Mouse (Mus musculus) heart, adult 9 months (tissue): ENCODE results near the gene Negr1.

Experiments
- DNase-seq, 2 experiments: peaks; one replicate each; pipeline ENCODE4 v3.0.0; 2022; ENCODE audit warnings: low spot score in 2 of 2

The Negr1 gene

DNA sequence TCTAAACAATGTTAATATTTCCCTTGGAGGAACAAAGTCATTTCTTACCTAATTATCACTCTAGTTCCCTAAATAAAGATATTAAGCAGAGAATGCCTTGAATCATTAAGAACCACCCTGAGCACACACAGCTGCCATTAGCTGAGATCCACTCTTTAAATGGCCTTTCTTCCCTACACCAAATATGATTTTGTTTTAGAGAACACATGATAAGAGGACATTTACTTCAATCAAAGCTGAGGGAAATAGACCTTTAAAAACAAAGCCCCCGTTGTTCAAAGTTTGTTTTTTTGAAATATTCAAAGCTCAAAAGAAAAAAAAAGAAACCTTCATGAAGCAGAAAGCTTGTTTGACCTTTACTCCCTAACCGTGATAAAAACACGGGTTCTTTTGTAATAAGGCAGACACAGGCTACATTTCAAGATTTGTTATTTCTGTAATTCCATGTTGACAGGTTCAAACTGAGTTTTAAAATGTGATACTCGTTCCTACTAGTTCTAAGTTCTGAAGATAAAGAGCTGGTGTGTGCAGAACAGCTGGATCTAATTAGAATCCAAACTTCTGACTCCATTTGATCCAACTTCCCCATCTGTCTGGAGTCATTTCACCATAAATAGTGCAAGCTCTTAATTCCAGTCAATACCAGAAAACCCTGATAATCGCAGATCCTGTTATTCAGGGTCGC lies 544.1 kb downstream of the Negr1 start:
- DNase-seq = peak; percentile 33 to 43

DNA sequence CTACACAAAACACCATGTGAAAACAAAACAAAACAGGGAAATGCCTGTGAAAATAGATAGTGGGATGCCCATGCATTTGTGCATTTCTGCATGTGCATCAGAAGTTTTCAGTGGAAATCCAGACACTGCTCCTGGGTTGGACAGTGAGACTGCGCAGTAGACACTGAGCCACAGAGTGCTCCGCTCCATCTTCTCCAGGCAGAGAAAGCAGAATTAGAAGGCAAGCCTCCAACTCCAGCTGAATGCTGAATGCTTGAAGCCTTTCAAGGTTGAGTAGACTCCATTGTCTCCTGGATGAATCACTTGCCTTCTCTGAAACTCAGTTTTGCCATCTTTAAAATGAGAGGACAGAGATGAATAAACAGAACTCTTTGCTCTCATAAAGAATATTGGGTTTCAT lies 546.6 kb downstream of the Negr1 start:
- no peak for DNase-seq

DNA sequence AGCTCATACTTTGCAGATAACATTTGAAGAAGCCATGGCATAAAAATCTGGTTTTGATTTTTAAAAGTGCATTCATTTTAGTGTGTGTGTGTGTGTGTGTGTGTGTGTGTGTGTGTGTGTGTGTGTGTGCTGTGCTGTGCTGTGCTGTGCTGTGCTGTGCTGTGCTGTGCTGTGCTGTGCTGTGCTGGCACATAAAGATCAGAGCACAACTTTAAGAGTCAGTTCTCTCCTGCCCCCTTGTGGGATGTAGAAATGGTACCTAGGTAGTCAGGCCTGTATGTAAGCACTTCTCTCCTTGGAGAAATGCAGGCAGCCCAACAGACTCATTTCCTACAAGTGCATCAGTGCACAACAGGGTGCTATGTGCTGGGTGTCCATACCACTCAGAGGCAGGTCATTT lies 547.7 kb downstream of the Negr1 start:
- peak in 1 of 2 experiments; percentile 1 for DNase-seq

DNA sequence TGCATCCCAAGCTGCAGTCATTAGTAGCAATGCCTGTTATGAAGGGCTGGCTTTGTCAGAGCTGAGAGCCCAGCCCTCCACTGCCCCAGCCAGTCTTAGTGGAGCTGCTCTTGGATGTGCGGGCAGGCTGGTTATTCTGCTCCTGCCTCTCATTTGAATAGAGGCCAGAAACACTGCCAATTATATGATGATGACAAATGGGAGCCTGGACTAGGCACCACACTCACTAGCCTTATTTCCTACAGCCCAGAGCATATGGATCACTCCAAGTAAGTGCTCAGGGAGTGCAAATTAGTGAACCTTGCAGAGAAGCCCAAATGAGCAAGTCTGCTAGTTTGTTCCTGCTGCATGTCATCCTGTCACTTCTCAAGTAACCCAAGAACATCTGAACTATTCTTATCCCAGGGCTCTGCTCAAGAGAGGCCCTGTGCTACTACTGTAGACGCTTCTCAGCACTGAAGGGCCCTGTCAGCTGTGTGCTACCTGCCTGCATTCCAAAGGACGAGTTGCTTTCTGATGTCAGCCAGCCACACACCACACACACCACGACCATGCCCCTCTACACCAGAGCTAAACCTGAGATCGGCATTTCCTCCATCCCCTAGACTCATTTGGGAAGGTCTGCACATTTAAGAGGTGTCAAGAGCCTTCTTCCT lies 553.6 kb downstream of the Negr1 start:
- no peak for DNase-seq

DNA sequence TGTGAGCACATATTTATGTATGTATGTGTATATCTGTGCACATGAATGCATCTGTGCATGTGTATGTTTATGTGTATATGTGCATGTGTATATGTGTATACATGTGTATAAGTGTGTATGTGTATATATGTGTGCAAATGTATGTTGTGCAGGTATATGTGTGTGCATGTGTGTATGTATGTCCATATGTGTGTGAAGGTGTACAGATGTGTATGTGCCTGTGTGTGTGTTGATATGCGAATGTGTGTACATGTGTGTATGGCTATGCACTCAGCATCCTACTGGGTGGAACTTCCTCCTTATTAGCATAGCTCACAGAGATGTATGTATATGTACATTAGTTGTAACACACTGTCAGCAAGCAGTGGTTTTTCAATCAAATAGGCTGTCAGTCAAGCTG lies 554.4 kb downstream of the Negr1 start:
- DNase-seq = no peak

DNA sequence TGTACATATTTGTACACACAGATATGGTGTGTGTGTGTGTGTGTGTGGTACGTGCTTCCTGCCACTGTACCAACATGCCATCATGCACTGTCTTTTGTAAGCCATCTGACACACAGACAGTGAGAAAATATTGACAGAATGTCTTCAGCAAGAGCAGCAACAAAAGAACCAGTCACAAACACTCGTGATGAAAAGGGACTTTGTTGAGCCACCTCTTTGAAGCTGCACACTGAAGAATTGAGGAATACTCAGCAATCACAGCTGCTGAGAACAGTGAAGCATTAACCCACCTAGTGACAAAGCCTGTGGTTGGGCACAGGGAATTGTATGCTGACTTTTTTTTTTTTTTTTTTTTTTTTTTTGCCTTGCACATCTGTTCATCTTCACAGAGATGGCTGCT lies 558.3 kb downstream of the Negr1 start:
- no peak for DNase-seq

DNA sequence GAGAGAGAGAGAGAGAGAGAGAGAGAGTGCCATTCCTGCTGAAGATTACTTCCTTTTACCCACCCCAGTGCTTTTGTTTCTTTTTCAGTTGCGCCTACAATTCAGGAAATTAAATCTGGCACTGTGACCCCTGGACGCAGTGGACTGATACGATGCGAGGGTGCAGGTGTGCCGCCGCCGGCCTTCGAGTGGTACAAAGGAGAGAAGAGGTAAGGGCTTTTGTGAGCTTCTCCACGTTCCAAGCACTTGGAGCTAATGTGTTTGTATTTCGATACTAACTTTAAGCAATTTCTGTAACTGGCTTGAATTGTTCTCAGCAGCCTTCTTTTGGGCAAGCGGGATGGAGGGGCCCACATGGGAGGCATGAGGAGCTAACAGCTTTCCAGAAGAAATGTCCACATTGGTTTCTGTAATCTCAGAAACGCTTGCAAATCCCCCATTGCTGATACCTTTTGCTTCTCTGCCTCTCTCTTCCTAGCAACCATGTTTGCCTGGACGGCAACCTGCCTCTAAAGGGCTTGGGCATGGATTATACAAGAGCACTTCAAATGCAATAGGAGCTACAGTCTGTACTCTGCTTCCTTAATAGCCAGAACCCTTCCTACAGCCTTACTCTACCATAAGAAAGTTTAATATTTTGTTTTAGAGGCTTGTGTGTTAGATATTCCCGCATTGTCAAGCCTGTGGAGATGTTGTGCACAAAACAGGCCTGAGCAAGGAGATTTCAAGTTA lies 584.7 kb downstream of the Negr1 start:
- DNase-seq = no peak

DNA sequence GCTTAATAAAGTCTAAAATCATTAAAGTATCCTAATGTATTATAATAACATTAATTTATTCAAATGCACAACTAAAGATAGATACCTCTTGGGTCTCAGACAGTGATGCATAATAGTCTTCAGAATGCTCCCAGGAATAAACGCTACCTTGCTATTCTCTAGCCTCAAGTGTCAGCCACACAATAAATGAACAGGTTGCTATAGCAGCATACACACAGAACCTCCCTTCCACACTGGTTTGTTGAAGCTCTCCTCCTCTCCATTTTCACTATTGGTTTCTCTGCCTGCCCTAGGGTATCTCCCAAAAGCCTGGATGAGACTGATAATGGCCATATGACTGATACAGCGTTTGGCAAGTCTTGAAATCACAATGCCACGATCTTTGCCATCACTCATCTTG lies 593.3 kb downstream of the Negr1 start:
- no peak for DNase-seq

DNA sequence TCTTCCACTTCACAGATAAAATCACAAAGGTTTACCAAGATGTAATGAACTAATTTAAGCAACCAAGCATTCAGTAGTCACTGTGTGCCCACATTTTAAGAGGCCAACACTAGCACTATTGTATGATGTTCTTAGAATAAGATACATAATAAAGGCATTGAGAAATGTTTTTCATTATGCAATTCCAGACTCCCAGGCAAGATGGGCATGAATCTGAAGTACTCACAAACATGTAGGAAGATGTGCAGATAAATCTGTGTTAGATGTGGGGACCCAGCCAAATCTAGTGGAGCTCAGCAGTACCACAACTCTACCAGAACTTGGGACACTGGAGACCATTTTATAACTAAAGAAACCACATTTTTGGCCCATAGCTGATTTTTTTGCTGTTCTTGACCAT lies 593.9 kb downstream of the Negr1 start:
- DNase-seq = no peak

DNA sequence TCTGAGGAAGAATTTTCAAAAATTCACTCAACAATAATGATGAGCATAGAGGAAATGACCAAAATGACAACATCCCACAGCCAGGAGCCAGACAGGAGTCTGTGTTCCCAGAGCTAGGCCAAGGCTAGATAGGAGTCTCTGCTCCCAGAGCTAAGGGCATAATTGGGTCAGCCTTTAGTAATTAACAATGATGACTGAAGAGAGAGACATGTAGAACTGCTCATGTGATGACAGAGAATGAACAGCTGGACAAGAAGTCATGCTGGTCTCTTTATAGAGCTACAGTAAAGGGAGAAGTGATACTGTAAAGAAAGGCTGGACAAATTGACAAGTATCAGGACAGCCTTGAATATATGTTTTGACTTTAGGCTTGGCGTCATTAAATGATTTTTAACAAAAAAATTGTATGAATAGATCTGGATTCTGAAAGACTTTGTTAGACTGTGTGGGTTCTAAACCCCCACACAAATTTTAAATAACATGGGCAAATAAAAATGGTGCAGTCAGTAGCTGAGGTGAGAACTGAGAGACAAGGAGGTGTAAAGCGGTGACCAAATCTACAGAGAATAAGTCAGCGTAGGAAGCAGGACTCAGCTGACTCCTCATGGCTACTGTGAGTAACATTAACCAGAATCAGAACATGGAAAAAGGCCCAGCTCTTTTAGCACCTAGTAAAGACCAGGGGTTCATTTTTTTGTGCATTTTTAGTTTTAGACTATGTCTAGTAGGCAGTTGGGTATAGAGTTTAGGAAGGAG lies 603.4 kb downstream of the Negr1 start:
- no peak for DNase-seq

DNA sequence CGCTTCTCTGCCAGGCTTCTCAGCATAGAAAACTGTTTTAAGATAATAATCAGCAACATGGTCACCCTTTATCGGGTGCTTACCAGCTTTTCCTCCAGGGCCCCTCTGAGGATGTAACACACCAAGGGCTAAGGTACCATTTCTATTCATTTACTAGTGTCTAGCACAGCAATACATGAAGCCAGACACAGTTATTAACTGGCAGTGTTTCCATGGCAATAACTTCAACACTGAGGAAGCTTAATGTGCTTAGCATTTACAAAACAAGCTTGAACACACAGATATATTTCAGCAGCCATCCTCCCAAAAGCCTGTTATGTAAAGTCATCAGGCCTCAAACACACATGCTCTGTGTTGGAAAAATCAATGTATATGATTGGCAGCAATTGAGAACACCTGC lies 620.4 kb downstream of the Negr1 start:
- DNase-seq = no peak

DNA sequence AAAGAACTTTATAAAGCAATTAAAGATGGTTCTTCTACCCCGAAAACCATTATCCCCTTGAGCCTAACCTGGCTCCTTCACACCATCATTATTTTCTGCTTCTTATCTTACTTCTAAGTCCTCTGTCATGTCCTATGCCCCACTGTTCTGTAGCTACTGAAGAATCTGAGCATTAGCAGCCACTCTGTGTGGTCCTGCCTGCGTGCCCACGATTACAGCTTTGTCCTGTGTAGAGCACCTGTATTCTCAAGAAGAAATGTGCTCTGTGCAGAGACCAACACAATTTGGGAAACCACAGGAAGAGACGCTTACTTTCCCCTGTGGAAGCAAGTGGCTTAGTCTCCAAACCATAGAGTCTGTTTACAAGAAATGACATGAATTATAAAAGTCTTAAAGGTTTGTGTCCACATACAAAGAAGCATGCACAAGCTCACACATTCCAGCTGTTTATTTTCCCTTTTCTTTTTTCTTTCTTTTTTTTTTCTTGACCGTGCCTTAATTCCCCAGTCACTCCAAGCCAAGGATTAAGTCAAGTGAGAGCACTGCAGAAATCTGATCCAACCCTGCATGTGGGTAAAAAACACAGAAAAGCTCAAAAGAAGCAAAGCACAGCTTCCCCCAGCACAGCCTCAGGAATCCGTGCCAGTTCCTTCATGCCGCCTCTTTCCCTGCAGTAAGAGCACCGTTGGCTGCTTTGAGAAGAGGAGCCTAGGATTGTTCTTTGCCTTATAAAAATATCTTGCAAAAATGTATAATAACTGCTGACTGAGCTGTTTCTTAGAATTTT lies 627.5 kb downstream of the Negr1 start:
- DNase-seq = no peak

DNA sequence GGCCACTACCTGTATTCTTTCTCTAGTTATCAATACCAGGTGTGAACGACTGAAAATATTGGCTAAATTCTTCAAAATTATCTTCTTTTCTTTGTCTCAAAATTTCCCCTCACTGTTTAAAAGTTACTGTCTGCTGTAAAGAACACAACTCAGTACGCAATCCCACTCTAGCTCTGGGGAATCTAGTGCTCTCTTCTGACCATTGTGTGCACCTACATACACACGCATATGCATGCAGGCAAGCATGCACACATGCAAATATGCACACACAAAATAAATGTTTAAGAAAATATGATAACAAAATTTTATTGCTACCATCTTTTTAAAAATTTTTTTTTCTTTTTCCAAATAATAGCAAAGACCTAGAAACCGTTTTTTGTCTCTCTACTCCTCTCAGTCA lies 628.2 kb downstream of the Negr1 start:
- DNase-seq = no peak

DNA sequence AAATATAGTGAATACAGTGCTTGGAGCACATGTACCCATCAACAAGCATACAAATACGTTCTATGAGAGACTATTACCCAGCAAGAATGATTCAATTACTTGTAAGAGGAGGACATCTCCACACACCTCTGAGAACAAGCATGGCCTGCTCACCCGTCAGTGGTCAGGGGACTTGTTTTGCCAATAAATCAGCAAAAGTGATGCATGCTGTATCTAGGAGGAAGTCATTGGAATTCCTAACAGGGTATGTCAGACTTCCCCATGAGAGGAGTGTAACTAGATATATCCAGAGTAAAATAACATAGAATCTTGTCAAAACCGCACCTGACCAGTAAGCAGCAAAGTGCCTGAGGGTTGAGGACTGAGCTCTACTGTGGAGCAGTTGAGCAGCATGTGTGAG lies 629.0 kb downstream of the Negr1 start:
- DNase-seq = no peak

DNA sequence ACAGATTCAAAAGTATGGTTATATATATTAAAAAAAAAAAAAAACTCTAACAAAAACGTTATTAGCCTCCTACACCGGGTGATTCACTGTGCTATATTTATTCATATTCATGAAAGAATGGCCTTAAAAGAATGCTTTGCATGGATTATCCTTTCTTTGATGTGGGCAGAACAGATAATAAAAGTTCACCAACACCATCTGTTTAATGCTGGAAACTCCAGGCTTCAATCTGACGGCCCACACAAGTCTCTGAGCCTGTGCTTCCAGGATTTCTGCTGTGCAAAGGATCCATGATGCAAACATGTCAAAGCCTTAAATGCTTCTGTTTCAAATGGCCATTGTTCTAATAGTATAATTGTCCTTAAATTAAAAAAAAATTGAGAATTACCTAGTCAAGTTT lies 630.4 kb downstream of the Negr1 start:
- no peak for DNase-seq

DNA sequence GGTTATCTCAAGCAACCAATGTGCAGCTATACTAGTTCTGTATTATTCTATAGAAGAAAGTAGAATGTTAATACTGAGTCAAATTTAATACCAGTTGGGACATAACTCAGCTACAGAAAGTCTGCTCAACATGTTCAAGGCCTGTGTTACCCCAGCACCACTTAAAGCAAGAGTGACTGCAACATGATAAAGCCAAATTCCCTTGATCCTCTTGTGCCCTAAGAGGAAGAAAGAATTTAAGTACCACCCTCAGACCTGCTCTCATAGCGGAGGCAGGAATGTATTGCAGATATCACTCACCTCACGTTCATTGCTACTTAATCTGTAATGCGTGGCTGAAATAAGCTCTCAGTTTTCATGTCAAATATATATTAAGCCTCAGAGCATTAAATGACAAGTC lies 631.5 kb downstream of the Negr1 start:
- DNase-seq = no peak

DNA sequence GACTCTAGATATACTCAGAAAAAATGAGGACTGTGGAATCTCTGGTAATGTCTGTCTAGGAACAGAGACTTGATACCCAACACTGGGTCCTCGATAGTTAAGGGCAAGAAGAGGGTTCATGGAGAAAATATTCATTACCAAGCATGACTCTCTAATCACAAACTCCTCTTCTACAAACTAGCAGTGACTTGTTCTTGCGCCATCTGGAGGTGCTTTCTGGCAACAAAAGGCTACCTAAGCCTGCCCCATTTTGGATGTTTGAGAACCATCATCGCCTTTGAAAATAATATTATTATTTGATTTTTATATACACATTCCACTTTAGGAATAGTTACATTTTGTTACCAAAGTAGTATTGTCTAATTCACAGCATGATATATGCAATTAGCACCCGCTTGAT lies 637.1 kb downstream of the Negr1 start:
- DNase-seq = no peak

DNA sequence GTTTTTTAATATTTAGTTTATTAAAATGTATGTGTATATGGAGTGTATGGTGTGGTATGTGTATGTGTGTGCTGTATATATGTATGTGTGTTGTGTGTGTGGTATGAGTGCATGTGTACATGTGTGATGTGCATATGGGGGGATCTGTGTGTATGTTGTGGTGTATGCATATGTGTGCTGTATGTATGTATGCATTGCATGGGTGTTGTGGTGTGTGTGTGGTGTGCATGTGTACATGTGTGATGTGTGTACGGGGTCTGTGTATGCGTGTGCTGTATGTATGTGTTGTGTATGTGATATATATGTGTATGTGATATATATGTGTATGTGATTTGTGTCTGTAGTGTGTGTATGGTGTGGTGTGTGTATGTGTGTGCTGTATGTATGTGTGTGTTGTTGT lies 640.1 kb downstream of the Negr1 start:
- no peak for DNase-seq

DNA sequence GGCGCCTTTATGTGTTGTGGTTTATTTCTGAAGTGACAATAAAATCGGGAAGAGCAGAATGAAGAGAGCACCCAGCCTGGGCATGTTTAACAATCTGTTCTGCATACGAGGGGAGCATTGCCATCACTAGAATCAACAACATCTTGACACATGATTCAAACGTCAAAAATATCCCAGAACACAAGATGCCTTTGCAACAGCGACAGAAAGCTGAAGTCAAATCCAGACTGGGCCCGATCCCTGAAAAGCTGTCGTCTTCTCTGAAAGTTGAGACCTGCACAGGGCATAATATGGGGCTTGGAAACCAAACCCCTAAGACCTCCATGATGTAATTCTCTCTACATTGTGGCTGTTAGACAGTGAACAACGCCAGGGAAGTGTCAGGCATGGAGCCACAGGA lies 642.0 kb downstream of the Negr1 start:
- DNase-seq = no peak

DNA sequence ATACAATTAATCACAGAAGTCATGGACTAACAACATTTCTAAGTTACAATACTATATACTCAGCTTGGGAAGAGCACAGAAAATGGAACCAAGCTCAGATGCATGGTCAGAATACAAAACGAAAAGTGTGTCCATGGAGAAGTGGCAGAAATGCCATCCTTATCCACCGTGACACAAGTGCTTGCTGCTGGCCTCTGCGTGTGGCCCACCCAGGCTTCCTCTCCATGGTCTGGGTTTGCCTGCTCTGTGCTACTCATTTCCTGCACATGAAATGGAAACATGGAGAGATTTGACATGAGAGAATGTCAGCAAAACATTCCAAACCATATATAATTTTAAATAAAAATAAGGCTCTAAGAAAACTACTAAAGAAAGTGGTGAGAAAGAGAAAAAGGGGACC lies 645.2 kb downstream of the Negr1 start:
- no peak for DNase-seq

DNA sequence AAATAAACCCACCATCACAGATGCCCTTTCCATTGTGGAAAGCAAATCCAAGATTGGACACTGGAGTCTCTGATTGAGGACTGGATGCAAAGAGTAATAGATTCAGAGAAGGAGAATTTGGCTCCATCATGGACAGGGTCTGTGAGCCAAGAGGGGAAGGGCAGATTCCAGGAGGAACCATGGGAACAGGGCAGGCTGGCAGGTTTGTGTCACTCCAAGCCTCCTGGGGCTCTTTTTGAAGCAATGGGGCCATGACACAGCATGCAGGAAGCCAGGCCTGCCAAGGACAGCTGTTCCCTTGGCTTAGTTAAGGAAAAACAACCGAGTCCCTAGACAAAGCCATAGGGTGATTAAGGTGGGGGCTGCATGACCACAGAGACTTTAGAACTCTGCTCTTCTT lies 647.4 kb downstream of the Negr1 start:
- peak; percentile 32 to 40 for DNase-seq

DNA sequence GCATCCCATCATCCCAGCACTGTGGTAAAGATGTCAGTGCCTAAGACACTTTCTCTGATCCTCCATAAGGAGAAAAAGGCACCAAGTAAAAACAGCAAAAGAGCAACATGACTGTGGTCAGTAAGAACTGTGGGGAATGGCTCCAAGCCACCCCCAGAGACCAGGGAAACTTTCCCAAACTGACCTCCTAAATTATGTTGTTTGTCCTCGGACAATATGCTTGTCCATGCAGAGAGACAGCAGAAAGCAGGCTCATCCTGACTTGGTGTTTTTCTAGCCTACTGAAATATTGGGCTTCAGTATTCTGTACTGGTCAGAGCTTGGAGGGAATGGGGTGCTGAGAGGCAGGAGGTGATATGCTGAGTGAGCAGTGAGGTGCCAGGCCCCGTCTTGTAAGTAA lies 647.8 kb downstream of the Negr1 start:
- peak in 1 of 2 experiments; percentile 3 for DNase-seq
